Mouse (Mus musculus) frontal cortex, postnatal 14 days (tissue): ENCODE measurements around the gene Pcp4l1.
"Not testable (repeated sequence)": the region's sequence is repeated elsewhere in the genome, so short reads cannot be mapped to it uniquely, and the experiment has no call there.

Experiments
- DNase-seq, 2 experiments: peaks; one replicate each; pipeline ENCODE4 v3.0.0; 2022; ENCODE audit warnings: low spot score in 2 of 2

Gene Pcp4l1

GRCm38 (mm10) chr1:171137486-171138155 is 58.4 kb downstream of the Pcp4l1 start:
- DNase-seq = not testable (repeated sequence)

GRCm38 (mm10) chr1:171135600-171135999 is 60.5 kb downstream of the Pcp4l1 start:
- DNase-seq = no peak

DNA sequence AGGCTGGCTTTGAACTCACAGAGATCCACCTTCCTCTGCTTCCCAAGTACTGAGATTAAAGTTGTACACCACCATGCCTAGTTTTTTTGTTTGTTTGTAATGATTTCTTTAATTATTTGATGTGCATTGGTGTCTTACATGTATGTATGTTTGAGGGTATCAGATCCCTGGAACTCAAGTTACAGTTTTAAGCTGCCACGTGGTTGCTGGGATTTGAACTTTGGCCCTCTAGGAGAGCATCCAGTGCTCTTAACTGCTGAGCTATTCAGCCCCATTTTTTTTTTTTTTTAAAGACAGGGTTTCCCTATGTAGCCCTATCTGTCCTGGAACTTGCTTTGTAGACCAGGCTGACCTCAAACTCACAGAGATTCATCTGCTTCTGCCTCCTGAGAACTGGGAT is 65.1 kb downstream of the Pcp4l1 start:
- DNase-seq = no peak

DNA sequence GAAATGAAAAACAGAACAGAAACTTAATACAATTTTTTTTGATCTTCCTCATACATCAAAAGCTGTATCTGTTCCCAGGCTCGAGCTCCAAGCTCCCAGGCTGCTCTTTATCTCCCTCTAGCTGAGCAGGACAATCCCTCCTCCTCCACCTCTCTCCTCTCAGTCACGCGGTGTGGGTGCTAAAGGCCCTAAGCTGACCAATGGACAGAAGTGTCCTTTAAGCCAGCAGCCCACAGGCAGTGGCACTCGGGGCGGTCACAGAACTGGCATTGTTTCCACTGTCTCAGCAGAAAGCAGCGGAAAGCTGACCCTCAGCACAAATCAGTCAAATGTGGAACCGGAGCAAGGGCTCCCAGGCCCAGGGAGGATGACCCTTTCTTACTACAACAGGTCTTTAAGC is 66.8 kb downstream of the Pcp4l1 start:
- DNase-seq = peak; percentile 21 to 63

GRCm38 (mm10) chr1:171124398-171124797 is 71.7 kb downstream of the Pcp4l1 start:
- no peak for DNase-seq
